Mouse (Mus musculus): ENCODE data around the gene Lama4.

Gene Lama4

DNA sequence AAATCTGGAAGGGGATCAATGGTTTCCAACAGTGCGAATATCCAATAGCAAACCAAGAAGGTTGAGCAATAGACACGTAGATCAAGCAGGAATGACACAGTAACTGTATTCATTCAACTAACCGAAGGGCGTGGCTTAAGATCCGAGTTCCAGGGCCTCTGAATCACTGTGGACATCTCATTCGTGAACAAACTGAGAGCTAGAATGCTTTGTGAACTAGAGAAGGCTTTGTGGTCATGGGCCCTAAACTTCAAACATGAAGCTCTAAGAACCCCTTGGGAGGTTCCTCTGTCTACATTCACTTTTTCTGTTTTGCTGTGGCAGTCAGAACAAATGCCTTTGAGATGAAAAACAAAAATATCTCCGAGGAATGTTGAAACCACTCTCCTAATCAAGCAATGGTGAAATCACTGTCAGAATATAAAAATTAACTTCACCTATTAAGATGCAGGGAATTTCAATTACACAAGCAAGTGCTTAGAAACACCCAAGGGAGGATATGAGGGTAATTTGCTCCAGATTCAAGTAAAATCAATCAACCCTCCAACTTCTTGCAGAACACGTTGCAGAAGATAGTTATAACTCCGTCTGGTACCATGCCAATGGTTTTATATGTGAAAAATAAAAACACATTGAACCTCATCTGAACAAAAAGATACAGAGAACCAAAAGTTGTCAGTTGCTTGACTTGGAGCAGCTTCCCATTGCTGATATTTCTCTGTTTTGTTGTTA is 29.6 kb downstream of the Lama4 start:
- DNase-seq (ENCODE audit: low read depth, low spot score): no peak

DNA sequence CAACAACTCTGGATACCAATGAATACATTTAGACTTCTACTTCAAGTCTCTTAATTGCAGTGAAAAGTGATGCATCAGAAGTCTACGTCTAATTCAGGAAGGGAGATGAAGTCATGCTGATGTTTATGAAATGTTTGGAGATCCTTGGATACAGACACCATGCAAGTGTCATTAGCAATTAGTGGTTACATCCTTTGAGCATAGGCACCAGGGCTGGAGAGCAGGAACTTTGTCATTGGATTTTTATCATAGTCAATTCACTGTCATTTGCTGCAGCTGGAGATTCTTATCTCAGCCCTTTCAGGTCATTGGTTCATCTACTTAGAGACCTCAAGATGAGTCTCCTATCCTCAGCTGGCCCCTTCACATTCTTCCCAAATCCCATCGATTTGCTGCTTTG is 30.6 kb downstream of the Lama4 start:
- DNase-seq (ENCODE audit: low read depth, low spot score): no peak

DNA sequence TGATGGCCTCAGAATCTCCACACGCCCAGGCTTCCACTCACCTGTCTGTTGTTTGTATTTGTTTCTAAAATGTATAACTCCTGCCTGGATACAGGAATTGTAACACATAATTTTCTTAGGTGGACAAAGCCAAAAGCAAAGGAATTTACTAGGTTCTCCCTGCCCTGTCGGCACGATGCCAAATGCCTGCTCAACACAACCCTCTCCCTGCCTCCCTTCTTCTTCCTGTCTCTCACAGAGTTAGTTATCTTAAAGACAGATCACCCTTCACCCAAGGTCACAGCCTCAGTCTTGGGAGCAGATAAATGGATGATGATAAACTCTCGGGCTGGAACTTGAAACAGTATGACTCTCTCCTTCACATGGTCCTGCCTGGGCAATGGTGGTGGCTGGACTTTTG is 35.6 kb downstream of the Lama4 start:
- DNase-seq (ENCODE audit: low read depth, low spot score): no peak

DNA sequence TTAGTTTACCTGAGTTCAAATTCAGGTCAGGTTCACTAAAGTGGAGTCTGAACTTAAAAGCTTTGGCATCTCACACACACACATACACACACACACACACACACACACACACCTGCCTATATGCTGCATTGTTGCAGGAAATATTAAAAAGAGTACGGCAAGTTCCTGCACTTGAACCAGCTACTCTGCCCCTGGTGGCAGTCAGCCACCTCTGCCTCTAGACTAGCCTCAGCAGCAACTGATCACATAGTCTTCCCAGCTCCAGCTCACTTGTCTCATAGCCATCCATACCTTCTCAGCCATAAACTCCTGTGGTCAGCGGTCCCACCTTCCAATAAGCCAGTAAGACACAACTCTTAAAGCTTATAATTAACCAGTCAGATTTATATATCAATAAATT is 37.2 kb downstream of the Lama4 start:
- DNase-seq (ENCODE audit: low read depth, low spot score): no peak

DNA sequence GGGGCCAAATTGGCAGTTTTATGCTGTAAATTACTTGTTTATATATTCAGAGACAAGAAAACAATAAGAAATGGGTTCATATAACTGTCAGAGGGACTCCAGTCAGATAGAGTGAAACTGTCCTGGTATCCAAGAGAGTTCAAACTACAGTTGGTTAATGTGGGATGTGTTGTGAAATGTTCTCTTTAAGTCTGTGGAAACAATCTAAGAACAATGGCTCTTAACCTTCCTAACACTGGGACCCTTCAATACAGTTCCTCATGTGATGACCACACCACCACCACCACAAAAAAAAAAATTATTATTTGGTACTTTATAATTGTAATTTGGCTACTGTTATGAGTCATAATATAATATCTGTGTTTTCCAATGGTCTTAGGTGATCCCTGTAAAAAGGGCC is 38.2 kb downstream of the Lama4 start:
- DNase-seq (ENCODE audit: low read depth, low spot score): no peak

DNA sequence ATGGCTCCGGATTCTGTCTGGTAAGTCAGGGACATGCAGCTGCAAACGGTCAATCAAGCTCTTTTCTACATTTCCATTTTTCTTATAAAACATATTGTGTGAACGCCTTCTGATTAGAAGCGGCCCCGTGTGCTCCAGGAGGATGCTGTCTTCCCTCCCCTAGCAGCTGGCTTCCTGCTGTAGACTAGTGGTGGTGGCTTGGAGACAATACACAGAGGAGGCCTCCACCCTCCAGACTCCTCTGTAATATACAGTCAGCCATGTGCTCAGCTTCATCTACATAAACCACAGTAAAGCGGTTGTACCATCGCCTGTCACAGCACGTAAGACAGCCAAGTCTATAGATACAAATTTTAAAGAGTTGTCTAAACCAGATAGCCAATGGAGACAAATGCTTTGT is 40.2 kb downstream of the Lama4 start:
- no peak for DNase-seq (ENCODE audit: low read depth, low spot score)

DNA sequence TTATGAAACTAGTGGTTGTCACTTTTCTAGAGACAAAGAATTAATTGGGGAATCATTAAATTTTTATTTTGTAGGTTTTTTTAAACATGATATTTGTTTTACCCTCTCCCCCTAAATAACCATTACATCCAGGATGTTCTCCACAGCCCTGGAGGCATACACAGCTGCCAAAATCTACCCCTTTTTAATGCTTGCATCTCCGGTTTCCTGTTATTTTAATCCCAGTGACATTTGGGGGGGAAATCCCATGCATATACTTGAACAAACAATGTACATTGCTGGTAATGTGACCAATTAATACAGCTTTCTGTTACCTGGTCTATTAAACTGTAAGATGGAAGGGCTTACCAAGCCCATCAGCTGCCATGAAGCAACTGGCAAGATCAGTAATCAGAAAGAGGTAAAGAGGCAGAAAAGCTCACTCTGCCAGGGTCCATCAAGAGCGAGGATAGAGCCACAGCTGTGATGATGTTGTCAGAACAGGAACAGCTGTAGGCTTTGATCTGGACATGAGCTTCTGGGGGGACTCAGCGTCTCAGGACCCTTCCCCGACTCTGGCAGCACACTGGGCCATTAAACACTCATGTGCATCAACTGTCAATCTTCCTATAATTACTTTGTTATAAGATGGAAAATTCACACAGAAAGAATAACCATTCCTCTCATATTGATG is 41.3 kb downstream of the Lama4 start:
- DNase-seq (ENCODE audit: low read depth, low spot score): no peak

DNA sequence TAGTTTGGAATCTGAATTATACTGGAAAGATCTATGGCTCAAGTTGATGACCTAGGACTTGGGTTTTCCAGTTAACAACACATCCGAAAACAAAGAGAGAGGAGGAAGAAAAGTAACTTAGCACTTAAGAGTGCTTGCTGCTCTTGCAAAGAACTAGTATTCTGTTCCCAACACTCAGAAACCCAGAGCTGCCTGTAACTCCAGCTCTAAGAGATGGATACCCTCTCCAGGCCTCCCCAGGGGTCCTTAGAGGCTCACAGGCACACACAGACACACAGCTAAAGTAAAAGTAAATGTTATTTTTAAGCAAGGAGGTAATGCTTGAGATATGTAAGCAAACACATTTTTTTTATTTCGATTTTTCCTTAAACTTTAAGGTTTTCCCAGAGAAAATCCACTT is 49.5 kb downstream of the Lama4 start:
- DNase-seq (ENCODE audit: low read depth, low spot score): no peak

DNA sequence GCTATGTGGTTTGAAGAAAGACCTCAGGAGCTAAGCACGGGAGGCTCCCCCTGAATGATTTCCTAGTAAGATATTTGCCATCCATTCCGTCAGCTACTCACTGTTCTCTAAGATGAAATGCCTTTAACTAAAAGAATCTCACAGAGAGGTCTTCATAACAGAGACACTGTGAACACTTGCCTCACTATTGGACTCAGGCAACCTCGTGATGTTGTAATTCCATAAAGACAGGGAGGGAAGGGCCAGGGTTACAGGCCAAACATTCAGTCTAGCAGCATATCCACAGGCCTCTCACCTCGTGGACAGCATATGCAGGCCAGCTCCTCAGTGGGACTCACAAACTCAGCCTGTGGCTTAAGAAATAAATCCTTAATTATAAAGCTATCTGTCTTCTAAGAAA is 52.7 kb downstream of the Lama4 start:
- no peak for DNase-seq (ENCODE audit: low read depth, low spot score)

DNA sequence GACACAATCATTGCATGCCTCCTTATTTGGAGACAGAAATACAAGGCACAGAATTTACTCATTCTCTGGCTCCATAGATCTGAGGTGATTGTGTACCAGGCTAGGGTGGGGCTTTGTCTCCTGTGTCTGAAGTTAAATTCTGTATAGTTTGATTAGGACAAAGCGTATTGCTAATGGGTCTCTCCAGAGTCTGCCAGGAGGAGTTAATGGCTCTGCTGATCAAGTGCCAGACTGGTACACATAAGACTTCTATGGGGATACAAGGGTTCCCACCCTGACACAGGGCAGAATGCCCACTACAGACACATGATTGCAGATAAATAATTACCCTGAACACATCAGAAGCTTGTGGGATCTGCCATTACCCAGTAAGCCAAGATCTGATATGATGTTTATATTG is 53.3 kb downstream of the Lama4 start:
- DNase-seq (ENCODE audit: low read depth, low spot score): no peak

DNA sequence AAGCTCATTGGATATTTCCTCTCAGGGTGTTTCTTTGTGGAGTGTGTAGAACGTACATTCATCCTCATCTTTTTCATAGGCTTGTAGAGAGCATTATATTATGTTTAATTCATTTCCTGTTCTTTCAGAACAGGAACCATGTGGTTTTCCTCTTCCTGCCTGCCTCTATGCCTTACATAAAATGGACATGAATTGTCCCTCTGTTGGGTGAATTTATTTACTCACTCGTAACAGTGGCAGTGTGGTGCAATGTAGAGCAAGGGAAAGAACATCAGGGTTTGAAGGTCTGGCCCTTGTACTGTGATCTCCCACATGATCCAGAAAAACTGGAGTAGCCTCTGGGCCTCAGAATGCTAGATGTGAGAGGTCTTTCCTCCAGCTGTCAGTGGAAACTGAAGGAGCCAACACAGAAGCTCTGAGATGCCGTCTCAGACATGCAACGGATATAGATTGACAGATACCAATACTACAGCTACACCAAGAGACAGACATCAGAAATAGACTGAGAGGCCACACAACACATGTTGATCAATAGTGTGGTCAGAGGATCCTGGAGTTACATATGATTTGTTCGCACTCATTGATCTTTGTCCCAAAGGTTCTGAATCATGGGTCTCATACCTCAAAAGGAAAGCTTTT is 58.4 kb downstream of the Lama4 start:
- no peak for DNase-seq (ENCODE audit: low read depth, low spot score)

DNA sequence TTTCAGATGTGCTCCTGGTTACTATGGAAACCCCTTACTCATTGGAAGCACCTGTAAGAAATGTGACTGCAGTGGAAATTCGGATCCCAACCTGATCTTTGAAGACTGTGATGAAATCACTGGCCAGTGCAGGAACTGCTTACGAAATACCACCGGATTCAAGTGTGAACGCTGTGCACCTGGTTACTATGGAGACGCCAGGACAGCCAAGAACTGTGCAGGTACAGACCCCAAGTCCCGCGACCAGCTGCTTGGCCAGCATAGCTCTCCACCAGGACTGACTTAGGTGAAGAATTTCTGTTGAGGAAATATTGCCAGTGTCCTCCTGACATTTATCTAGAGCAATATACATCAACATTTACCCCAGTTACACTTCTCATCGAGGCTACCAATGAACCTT is 61.2 kb downstream of the Lama4 start:
- no peak for DNase-seq (ENCODE audit: low read depth, low spot score)

DNA sequence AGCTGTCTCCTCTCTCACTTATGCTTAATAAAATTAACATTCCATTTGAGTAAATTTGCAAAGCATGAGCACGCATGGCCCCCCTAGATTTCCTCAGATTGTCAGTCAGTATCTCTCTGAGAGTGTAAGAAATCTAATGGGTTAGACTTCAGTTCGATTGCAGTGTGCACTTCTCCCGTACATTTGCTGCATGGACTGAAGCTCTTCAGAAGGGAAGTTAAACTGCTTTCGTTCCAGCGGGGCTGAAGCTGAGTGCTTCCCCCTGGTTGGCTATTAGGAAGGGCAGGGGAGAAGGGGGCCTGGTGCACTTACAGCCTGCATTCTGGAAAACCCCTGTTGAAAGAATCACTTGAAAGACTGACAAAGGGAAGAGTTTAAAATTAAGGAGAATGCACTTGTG is 61.7 kb downstream of the Lama4 start:
- no peak for DNase-seq (ENCODE audit: low read depth, low spot score)

DNA sequence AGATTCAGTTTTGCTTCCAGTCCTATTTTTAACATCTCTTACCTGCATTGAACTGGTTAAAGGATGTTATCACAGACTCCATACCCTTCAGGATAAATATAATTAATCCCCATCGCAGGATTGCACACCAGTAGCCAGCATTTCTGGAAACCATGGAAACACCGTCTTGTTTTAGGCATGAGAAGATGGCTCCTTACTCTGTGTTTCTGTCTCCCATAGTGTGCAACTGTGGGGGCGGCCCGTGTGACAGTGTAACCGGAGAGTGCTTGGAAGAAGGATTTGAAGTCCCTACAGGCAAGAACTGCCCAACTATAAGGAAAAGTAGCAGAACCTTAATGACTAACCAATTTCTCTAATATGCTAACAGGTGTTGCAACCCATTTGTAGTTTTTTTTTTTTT is 63.1 kb downstream of the Lama4 start:
- no peak for DNase-seq (ENCODE audit: low read depth, low spot score)

DNA sequence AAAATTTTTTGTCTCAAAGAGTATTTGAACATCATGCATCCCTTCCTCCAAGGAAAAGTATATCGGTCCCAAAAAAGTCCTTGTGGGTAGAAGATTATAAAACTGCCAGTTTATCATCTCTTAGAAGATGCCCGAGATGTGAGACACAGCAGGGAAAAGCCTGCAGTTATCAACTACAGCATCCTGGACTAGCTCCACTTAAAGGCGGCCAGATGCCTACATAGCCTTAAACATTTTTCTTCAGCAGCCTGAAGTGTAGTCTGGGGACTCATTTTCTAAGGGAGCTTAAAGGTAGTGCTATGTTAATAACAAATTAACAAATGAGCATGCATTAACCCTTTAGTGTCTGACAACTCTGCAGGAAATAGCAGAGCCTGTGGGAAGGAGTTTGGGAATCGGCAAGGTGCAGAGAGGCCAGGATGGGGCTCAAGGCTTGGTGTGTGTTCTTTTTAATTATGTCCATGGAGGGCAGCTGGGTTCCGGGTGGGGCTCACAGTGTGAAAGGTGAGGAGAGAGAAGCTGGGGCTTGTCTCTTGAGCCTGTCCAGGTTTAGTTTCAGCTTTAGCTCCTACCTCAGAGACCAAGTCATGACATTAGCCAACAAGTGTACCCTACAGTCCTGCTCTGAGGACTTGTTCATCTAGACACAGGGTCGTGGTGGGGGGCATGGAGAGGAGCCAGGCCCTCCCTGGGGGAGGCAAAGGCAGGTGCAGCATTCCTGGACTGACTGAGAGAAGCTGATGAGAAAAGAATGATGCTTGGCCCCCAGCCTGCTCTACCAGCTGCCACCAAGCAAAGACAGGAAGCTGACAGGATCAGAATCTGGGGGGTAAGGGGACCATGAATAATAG is 64.2 kb downstream of the Lama4 start:
- no peak for DNase-seq (ENCODE audit: low read depth, low spot score)

DNA sequence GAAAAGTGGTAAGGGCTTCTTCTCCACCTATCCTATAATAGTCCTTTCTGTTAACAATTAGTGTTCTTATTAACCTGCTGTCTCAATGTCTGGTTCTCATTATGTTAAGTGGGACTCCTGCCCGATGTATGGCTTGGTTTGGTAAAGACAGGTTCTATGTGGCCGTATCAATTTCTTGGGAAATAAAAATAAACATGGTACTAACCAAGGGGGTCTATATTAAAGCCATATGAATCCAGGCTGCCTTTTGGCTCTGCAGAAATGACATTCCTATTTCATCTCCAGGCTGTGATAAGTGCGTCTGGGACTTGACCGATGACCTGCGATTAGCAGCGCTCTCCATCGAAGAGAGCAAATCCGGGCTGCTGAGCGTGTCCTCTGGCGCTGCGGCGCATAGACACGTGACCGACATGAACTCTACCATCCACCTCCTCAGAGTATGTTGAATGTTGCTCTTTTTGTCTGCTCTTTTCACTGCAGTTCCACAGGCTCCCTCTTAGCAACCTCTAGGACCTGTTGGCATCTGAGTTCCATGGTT is 64.9 kb downstream of the Lama4 start:
- DNase-seq (ENCODE audit: low read depth, low spot score): no peak

DNA sequence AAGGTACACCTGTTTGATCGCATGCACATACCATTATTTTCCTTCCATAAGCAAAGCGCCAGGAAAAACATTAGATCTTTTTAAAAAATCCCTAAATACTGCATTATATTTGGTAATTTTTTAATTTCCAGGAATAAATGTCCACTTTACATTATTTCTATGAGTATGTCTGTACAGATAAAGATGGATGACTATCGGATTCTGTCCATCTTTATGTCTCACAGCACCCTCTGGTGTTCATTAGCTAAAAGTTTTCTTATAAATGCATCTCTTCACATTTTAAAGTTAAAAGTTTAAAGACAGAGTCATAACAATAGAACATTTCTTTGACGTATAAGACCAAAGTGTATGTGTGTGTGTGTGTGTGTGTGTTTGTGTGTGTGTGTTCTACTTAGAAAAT is 74.2 kb downstream of the Lama4 start:
- no peak for DNase-seq (ENCODE audit: low read depth, low spot score)

DNA sequence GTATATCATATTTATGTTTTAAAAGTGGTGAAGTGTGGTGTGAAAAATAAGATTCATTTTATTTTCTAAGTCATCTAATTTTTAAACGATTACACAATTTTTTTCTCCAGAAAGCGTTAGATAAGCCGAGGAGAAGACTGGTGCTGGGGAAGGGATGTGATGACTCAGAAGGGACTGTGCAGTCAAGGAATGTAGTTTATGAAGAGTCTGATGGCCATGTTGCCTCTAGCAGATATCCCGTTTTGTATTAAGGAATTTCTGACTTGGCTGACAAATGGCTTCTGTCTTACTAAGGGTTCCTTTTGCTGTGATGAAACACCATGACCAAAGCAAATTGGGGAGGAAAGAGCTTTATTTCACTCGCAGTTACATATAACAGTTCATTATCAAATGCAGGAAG is 74.7 kb downstream of the Lama4 start:
- no peak for DNase-seq (ENCODE audit: low read depth, low spot score)

DNA sequence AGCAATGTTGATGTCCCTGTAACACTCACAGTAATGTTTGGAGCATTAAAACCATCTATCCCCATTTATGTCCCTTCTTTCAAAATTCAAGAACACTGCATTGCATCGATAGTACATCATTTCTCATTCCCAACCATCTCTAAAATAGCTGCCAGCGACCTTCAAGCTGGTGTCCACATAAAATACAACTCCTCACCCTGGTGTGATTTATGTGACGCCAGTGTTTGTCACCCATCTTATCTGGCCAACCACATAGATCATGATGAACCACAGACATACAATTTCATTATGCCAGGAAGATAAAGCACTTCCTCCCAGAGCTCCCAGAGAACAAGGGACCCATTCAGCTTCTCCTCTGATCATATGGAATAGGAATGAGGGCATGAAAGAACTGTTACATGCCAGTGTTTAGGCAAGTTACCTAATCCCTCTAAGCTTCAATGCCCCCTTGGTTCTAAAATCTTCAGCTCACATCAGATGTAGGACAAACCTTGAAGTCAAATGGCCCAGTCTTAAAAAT is 79.2 kb downstream of the Lama4 start:
- no peak for DNase-seq (ENCODE audit: low read depth, low spot score)

DNA sequence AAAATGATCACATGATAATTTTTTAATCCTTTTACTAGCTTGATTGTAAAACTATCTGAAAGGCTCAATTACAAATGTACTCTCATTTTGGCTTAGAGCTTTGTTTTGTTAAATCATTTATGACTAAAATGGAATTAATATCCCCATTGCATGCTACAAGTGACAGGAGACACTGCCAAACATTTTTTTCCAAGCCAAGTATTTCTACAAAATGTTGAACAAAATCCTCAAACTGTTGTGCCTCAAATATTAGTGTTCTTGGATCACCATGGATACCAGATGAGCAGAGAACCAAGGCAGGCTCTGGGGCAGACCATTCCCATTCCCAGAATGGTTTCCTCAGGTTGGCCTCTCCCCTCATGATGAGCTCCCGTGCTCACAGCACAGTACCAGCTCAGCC is 79.8 kb downstream of the Lama4 start:
- DNase-seq (ENCODE audit: low read depth, low spot score): no peak

DNA sequence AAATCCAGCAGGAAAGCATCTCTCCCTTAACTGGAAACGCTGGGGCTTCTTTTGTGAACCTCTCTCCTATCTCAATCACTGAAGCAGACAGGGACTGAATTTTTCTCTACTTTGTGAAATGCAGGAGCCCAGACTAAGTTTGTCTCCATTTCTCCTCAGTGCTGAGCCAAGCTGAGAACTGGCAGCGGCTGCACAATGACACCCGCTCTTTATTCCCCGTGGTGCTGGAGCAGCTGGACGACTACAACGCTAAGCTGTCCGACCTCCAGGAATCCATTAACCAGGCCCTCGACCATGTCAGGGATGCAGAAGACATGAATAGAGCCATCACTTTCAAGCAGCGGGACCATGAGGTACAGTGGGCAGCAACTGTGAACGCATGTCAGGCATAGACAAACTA is 82.5 kb downstream of the Lama4 start:
- no peak for DNase-seq (ENCODE audit: low read depth, low spot score)

All from brain, embryonic 18.5 days (tissue).